ENCODE assay signal across 11 mouse cellular contexts in genomic region chr15:82906574-82907061, GRCm38 (mm10).
DNase-seq lines count a peak whose midpoint lies in the region; ATAC-seq lines count a peak whose summit lies in the region.
"Had no signal": no experiment of that assay in that cellular context is flagged by ENCODE, and none has a peak within 500 bp of the region (broad histone marks: within the 10 kb centered on the region; RNA-seq: fewer than 3 reads in every experiment).

No protein-coding gene starts in this region.

- H3K4me2 ChIP-seq in hindbrain, embryonic 11.5 days (replicated peaks; ENCODE audit: low read depth, low read length), result no peak overlapping the region
- H3K4me2 ChIP-seq in hindbrain, embryonic 12.5 days (replicated peaks), result no peak overlapping the region
- H3K4me2 ChIP-seq in embryonic facial prominence, embryonic 11.5 days (ENCODE audit: low read depth, low read length), result no peak overlapping the region
- H3K4me2 ChIP-seq in limb, embryonic 11.5 days (ENCODE audit: low read depth, severe bottlenecking), result no peak overlapping the region
- H3K4me2 ChIP-seq: embryonic facial prominence, embryonic 12.5 days; liver, embryonic 13.5 days had no signal

- H3K27ac ChIP-seq in hindbrain, embryonic 11.5 days (ENCODE audit: low read depth, low read length), result 0 out of 2 replicates have a peak overlapping the region, but pooled peaks have one; percentile 10
- no peak overlapping the region for H3K27ac ChIP-seq in hindbrain, embryonic 12.5 days
- H3K27ac ChIP-seq in embryonic facial prominence, embryonic 11.5 days (replicated peaks; ENCODE audit: low read depth, low read length), result no peak overlapping the region
- H3K27ac ChIP-seq in limb, embryonic 11.5 days (replicated peaks; ENCODE audit: low read depth, low read length), result no peak overlapping the region; the same call in 1 of the 2 replicates
- H3K27ac ChIP-seq: liver, embryonic 13.5 days had no signal

- no peaks in the 10 kb centered on the region for H3K9me3 ChIP-seq in hindbrain, embryonic 11.5 days (ENCODE audit: control insufficient read depth, low read length)
- H3K9me3 ChIP-seq in hindbrain, embryonic 12.5 days (replicated peaks), result no peaks in the 10 kb centered on the region
- no peaks in the 10 kb centered on the region for H3K9me3 ChIP-seq in embryonic facial prominence, embryonic 11.5 days (replicated peaks; ENCODE audit: control insufficient read depth, low read length)
- no peaks in the 10 kb centered on the region for H3K9me3 ChIP-seq in limb, embryonic 11.5 days (ENCODE audit: control insufficient read depth, low read length)
- H3K9me3 ChIP-seq: embryonic facial prominence, embryonic 12.5 days; liver, embryonic 13.5 days had no signal

- H3K36me3 ChIP-seq in hindbrain, embryonic 11.5 days (ENCODE audit: control insufficient read depth, insufficient read depth, low read length), result no peaks in the 10 kb centered on the region
- no peaks in the 10 kb centered on the region for H3K36me3 ChIP-seq in hindbrain, embryonic 12.5 days
- no peaks in the 10 kb centered on the region for H3K36me3 ChIP-seq in embryonic facial prominence, embryonic 11.5 days (replicated peaks; ENCODE audit: control insufficient read depth, insufficient read depth, low read depth, low read length)
- H3K36me3 ChIP-seq in limb, embryonic 11.5 days (ENCODE audit: control insufficient read depth, insufficient read depth, low read length), result no peaks in the 10 kb centered on the region
- H3K36me3 ChIP-seq: embryonic facial prominence, embryonic 12.5 days; liver, embryonic 13.5 days had no signal

- H3K9ac ChIP-seq in hindbrain, embryonic 11.5 days (ENCODE audit: low read depth, low read length), result no peak overlapping the region
- no peak overlapping the region for H3K9ac ChIP-seq in hindbrain, embryonic 12.5 days
- H3K9ac ChIP-seq in embryonic facial prominence, embryonic 11.5 days (replicated peaks; ENCODE audit: low read length), result no peak overlapping the region
- H3K9ac ChIP-seq in limb, embryonic 11.5 days (ENCODE audit: low read length), result no peak overlapping the region
- H3K9ac ChIP-seq: embryonic facial prominence, embryonic 12.5 days; liver, embryonic 13.5 days had no signal

- WGBS in hindbrain, embryonic 11.5 days, result 63% methylated on average over 7 of the region's 7 CpGs
- 55% methylated on average over 7 of the region's 7 CpGs for WGBS in hindbrain, embryonic 12.5 days
- 60% methylated on average over 7 of the region's 7 CpGs for whole genome bisulfite sequencing in embryonic facial prominence, embryonic 11.5 days
- WGBS in limb, embryonic 11.5 days, result 59% methylated on average over 7 of the region's 7 CpGs

- peaks cover 30% of the 10 kb centered on the region; the same call in 1 of the 2 replicates for H3K27me3 ChIP-seq in hindbrain, embryonic 11.5 days (ENCODE audit: control insufficient read depth, insufficient read depth, low read length)
- peaks cover 46% of the 10 kb centered on the region for H3K27me3 ChIP-seq in hindbrain, embryonic 12.5 days
- H3K27me3 ChIP-seq in embryonic facial prominence, embryonic 11.5 days (ENCODE audit: control insufficient read depth, insufficient read depth, low read length), result no peaks in the 10 kb centered on the region; the same call in 1 of the 2 replicates
- 0 out of 2 replicates have a peak, but pooled peaks cover 3% of the 10 kb centered on the region for H3K27me3 ChIP-seq in limb, embryonic 11.5 days (ENCODE audit: control insufficient read depth, insufficient read depth, low read length)
- H3K27me3 ChIP-seq: embryonic facial prominence, embryonic 12.5 days; Patski had no signal

- no peak for ATAC-seq in hindbrain, embryonic 11.5 days (ENCODE audit: low FRiP score)
- no peak for ATAC-seq in hindbrain, embryonic 12.5 days (ENCODE audit: low FRiP score)
- ATAC-seq in embryonic facial prominence, embryonic 11.5 days (replicated peaks; ENCODE audit: insufficient number of reproducible peaks, low FRiP score, low TSS enrichment, low read depth), result no peak
- ATAC-seq in limb, embryonic 11.5 days (ENCODE audit: insufficient number of reproducible peaks, low FRiP score, low TSS enrichment, low read depth), result no peak
- ATAC-seq: Patski had no signal

- DNase-seq in hindbrain, embryonic 11.5 days (ENCODE audit: low spot score), result no peak
- peak; percentile 43 for DNase-seq in 416B (ENCODE audit: low read depth)
- DNase-seq in embryonic facial prominence, embryonic 11.5 days (ENCODE audit: low spot score), result peak; percentile 28
- DNase-seq in limb, embryonic 11.5 days (ENCODE audit: low spot score), result peak; percentile 53
- no peak for DNase-seq in frontal cortex, postnatal 25 days (ENCODE audit: low spot score in 2 of 2)
- no peak for DNase-seq in cerebellum, postnatal 10 days
- no peak for DNase-seq in layer of hippocampus, postnatal 14 days (ENCODE audit: low spot score in 2 of 2)
- DNase-seq: liver, embryonic 13.5 days had no signal

- peaks cover 30% of the 10 kb centered on the region for H3K4me1 ChIP-seq in hindbrain, embryonic 11.5 days (replicated peaks; ENCODE audit: control insufficient read depth, insufficient read depth, low read length)
- peaks cover 68% of the 10 kb centered on the region for H3K4me1 ChIP-seq in hindbrain, embryonic 12.5 days
- peaks cover 5% of the 10 kb centered on the region for H3K4me1 ChIP-seq in embryonic facial prominence, embryonic 11.5 days (ENCODE audit: control insufficient read depth, insufficient read depth, low read length)
- H3K4me1 ChIP-seq in limb, embryonic 11.5 days (ENCODE audit: control insufficient read depth, insufficient read depth, low read length), result peaks cover 38% of the 10 kb centered on the region

- no peak overlapping the region for H3K4me3 ChIP-seq in hindbrain, embryonic 11.5 days (ENCODE audit: low read depth, low read length)
- no peak overlapping the region for H3K4me3 ChIP-seq in hindbrain, embryonic 12.5 days
- no peak overlapping the region for H3K4me3 ChIP-seq in embryonic facial prominence, embryonic 11.5 days (ENCODE audit: low read depth, low read length)
- no peak overlapping the region for H3K4me3 ChIP-seq in limb, embryonic 11.5 days (ENCODE audit: low read depth, low read length)
- H3K4me3 ChIP-seq: embryonic facial prominence, embryonic 12.5 days; liver, embryonic 13.5 days had no signal

Comparison
In these comparisons a context has a peak if more than half of its experiments do, and no peak if none do; other contexts are left out.
1. DNase-seq: peak in 416B (single experiment), embryonic facial prominence, embryonic 11.5 days (single experiment) and limb, embryonic 11.5 days (single experiment); none in hindbrain, embryonic 11.5 days (single experiment), frontal cortex, postnatal 25 days (0 of 2), cerebellum, postnatal 10 days (0 of 2) and layer of hippocampus, postnatal 14 days (0 of 2).